ENCODE assay signal across 9 mouse cellular contexts in the genomic region with DNA sequence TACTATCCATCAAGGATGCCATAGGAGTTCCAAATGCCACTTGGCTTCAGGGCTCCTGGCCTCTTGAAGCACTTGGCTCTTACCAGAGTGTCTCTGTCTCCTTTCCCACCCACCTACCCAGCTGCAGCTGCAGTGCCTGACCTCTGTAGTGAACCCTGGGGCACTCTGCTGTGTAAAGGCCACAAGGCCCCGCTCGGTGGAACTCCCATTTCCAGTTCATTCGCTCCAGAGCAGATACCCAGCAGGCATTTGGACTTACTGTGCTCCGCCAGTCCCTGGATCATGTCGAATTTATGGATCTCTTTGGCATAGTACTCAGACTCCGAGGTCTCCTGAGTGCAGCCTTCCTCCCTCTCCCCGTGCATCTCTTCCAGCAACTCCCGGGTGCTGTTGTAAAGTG. TPM values are rescaled to one million over a fixed set of nuclear protein-coding genes. Genes with fewer than 3 reads are reported as not detected.
DNase-seq lines count a peak whose midpoint lies in the region; ATAC-seq and TF ChIP-seq lines count a peak whose summit lies in the region.
"Had no signal": no experiment of that assay in that cellular context is flagged by ENCODE, and none has a peak within 500 bp of the region (broad histone marks: within the 10 kb centered on the region; RNA-seq: fewer than 3 reads in every experiment).

No protein-coding gene starts in this region.

- no peaks in the 10 kb centered on the region for H3K9me3 ChIP-seq in forebrain, embryonic 16.5 days (ENCODE audit: control insufficient read depth, low read length)
- H3K9me3 ChIP-seq in liver, embryonic 11.5 days (ENCODE audit: control insufficient read depth, low read length) = no peaks in the 10 kb centered on the region
- no peaks in the 10 kb centered on the region for H3K9me3 ChIP-seq in stomach, postnatal 0 days (ENCODE audit: control insufficient read depth, low read length)

- no peaks in the 10 kb centered on the region for H3K79me2 ChIP-seq in heart, adult 2 months (replicated peaks; ENCODE audit: control insufficient read depth, insufficient read depth, low read length)

- intact Hi-C loops in heart, adult 2 months (cut with DNase I) = loop anchor here (5.0 kb wide), 2 partner anchors 145 to 330 kb away; a partner anchor contains a TSS

- H3K4me2 ChIP-seq in forebrain, embryonic 16.5 days (ENCODE audit: low read length) = peak overlapping the region; percentile 98
- peak overlapping the region; percentile 82 for H3K4me2 ChIP-seq in liver, embryonic 11.5 days
- peak overlapping the region; percentile 93 for H3K4me2 ChIP-seq in stomach, postnatal 0 days (replicated peaks; ENCODE audit: low read depth)

- DNase-seq in heart, adult 2 months = peak; percentile 21 to 42
- no peak for DNase-seq in heart, postnatal 4 days
- peak; percentile 10 for DNase-seq in brain, embryonic 14.5 days (ENCODE audit: low read depth)
- peak; percentile 37 for DNase-seq in liver, embryonic 11.5 days (ENCODE audit: low spot score)
- no peak for DNase-seq in stomach, postnatal 0 days (ENCODE audit: low spot score)
- DNase-seq in frontal cortex, postnatal 10 days (ENCODE audit: low spot score in 2 of 2) = no peak
- no peak for DNase-seq in ovary, postnatal 14 days (ENCODE audit: low spot score)

- peak overlapping the region; percentile 54 for H3K4me3 ChIP-seq in heart, adult 2 months
- H3K4me3 ChIP-seq in forebrain, embryonic 16.5 days (replicated peaks; ENCODE audit: low read length) = peak overlapping the region; percentile 60
- H3K4me3 ChIP-seq in liver, embryonic 11.5 days (ENCODE audit: low read depth, low read length) = peak overlapping the region; percentile 59
- peak overlapping the region; percentile 54 for H3K4me3 ChIP-seq in stomach, postnatal 0 days (ENCODE audit: low read depth, low read length)

- H3K36me3 ChIP-seq in heart, adult 2 months (ENCODE audit: control insufficient read depth, insufficient read depth, low read length) = no peaks in the 10 kb centered on the region
- no peaks in the 10 kb centered on the region for H3K36me3 ChIP-seq in forebrain, embryonic 16.5 days (ENCODE audit: control insufficient read depth, insufficient read depth)
- no peaks in the 10 kb centered on the region for H3K36me3 ChIP-seq in liver, embryonic 11.5 days (ENCODE audit: control insufficient read depth, insufficient read depth, low read length)
- no peaks in the 10 kb centered on the region for H3K36me3 ChIP-seq in stomach, postnatal 0 days (ENCODE audit: control insufficient read depth, insufficient read depth, low read length)

- H3K4me1 ChIP-seq in heart, adult 2 months (ENCODE audit: control insufficient read depth, insufficient read depth, low read length) = peaks cover 5% of the 10 kb centered on the region
- H3K4me1 ChIP-seq in forebrain, embryonic 16.5 days (replicated peaks; ENCODE audit: control insufficient read depth, insufficient read depth, low read length) = peaks cover 32% of the 10 kb centered on the region
- H3K4me1 ChIP-seq in liver, embryonic 11.5 days (replicated peaks; ENCODE audit: control insufficient read depth, insufficient read depth, low read length) = peaks cover 3% of the 10 kb centered on the region; the same call in 1 of the 2 replicates
- H3K4me1 ChIP-seq in stomach, postnatal 0 days (replicated peaks; ENCODE audit: control insufficient read depth, insufficient read depth) = no peaks in the 10 kb centered on the region; the same call in 1 of the 2 replicates

- WGBS in heart, adult 2 months = 46% methylated on average over 8 of the region's 8 CpGs
- WGBS in forebrain, embryonic 16.5 days = 36% methylated on average over 8 of the region's 8 CpGs
- 51% methylated on average over 8 of the region's 8 CpGs for WGBS in liver, embryonic 11.5 days
- WGBS in stomach, postnatal 0 days = 47% methylated on average over 8 of the region's 8 CpGs

- no peak for TF ChIP-seq POLR2A in heart, adult 2 months (IDR thresholded peaks at IDR 0.05; ENCODE audit: insufficient read depth, low read depth, low read length)
- TF ChIP-seq POLR2A in brain, embryonic 14.5 days (IDR thresholded peaks at IDR 0.05; ENCODE audit: borderline replicate concordance, extremely low read depth, insufficient read depth, insufficient read length, poor library complexity, severe bottlenecking) = no peak

- peak overlapping the region; percentile 96 for H3K27ac ChIP-seq in heart, adult 2 months
- no peak overlapping the region for H3K27ac ChIP-seq in forebrain, embryonic 16.5 days (ENCODE audit: low read length)
- no peak overlapping the region for H3K27ac ChIP-seq in liver, embryonic 11.5 days (ENCODE audit: low read depth, low read length)
- no peak overlapping the region; the same call in 1 of the 2 replicates for H3K27ac ChIP-seq in stomach, postnatal 0 days (replicated peaks)
- H3K27ac ChIP-seq: liver, embryonic 14.5 days had no signal

- ATAC-seq in forebrain, embryonic 16.5 days = no peak
- ATAC-seq in liver, embryonic 11.5 days (replicated peaks; ENCODE audit: low FRiP score) = no peak
- no peak for ATAC-seq in stomach, postnatal 0 days (ENCODE audit: low FRiP score, low TSS enrichment)

- TF ChIP-seq CTCF in heart, adult 2 months (IDR thresholded peaks at IDR 0.05) = no peak
- no peak for TF ChIP-seq CTCF in brain, embryonic 14.5 days (IDR thresholded peaks at IDR 0.05; ENCODE audit: borderline replicate concordance, extremely low read depth, insufficient read depth, insufficient read length)
- TF ChIP-seq CTCF in stomach, postnatal 0 days (IDR thresholded peaks at IDR 0.05; ENCODE audit: low read depth) = no peak

- peak overlapping the region; percentile 43 for H3K9ac ChIP-seq in heart, adult 2 months (ENCODE audit: low read depth, low read length)
- peak overlapping the region; percentile 47; the same call in 1 of the 2 replicates for H3K9ac ChIP-seq in forebrain, embryonic 16.5 days (replicated peaks; ENCODE audit: low read depth, low read length)
- H3K9ac ChIP-seq in liver, embryonic 11.5 days (ENCODE audit: low read depth, low read length) = peak overlapping the region; percentile 40; the same call in 1 of the 2 replicates
- peak overlapping the region; percentile 53; the same call in 1 of the 2 replicates for H3K9ac ChIP-seq in stomach, postnatal 0 days (ENCODE audit: low read length)
- H3K9ac ChIP-seq: liver, embryonic 14.5 days had no signal

- TF ChIP-seq EP300 in heart, adult 2 months (IDR thresholded peaks at IDR 0.05; ENCODE audit: insufficient read depth, low read depth, low read length) = no peak
- TF ChIP-seq EP300 in stomach, postnatal 0 days (optimal IDR thresholded peaks at IDR 0.05) = no peak

- no peaks in the 10 kb centered on the region for H3K27me3 ChIP-seq in heart, adult 2 months (ENCODE audit: control insufficient read depth, insufficient read depth, low read length)
- no peaks in the 10 kb centered on the region for H3K27me3 ChIP-seq in forebrain, embryonic 16.5 days (replicated peaks; ENCODE audit: control insufficient read depth, insufficient read depth, low read length)
- peaks cover 31% of the 10 kb centered on the region for H3K27me3 ChIP-seq in liver, embryonic 11.5 days (replicated peaks; ENCODE audit: control insufficient read depth, insufficient read depth, low read length)
- H3K27me3 ChIP-seq in stomach, postnatal 0 days (ENCODE audit: control insufficient read depth, insufficient read depth, low read length) = no peaks in the 10 kb centered on the region

RNA-seq across cellular contexts. Expression of a gene that starts 1.5 kb away (rescaled TPM):
- 10 to 100 TPM; 15.2 to 15.4 TPM for total RNA-seq in heart, adult 2 months (2021)
- 14.8 and 18.6 TPM in 2 replicates for polyA plus RNA-seq in heart, adult 2 months (2012; rRNA removed)
- total RNA-seq in heart, postnatal 4 days (2021) = 10 to 100 TPM; 18.6 to 19.2 TPM
- polyA plus RNA-seq in brain, embryonic 14.5 days (2012; rRNA removed) = 6.6 and 7.3 TPM in 2 replicates
- 7.2 and 9.1 TPM in 2 replicates for polyA plus RNA-seq in forebrain, embryonic 16.5 days (2015; fragmentation: Nextera tagmentation; extraction: Ambion mirVana)
- polyA plus RNA-seq in liver, embryonic 11.5 days (2014; fragmentation: Nextera tagmentation; extraction: Ambion mirVana) = 12.4 and 14.7 TPM in 2 replicates
- polyA plus RNA-seq in stomach, postnatal 0 days (2015; fragmentation: Nextera tagmentation; extraction: Ambion mirVana) = 9.4 and 9.5 TPM in 2 replicates

RNA-seq across cellular contexts. Expression of a gene that starts 5.0 kb away (rescaled TPM):
- total RNA-seq in heart, adult 2 months (2021) = 10 to 100 TPM; 21.6 to 26.1 TPM
- 31.9 and 39.2 TPM in 2 replicates for polyA plus RNA-seq in heart, adult 2 months (2012; rRNA removed)
- total RNA-seq in heart, postnatal 4 days (2021) = 10 to 100 TPM; 42.8 to 45.3 TPM
- 37.5 and 46.5 TPM in 2 replicates for polyA plus RNA-seq in brain, embryonic 14.5 days (2012; rRNA removed)
- 59.9 and 67.0 TPM in 2 replicates for polyA plus RNA-seq in forebrain, embryonic 16.5 days (2015; fragmentation: Nextera tagmentation; extraction: Ambion mirVana)
- polyA plus RNA-seq in liver, embryonic 11.5 days (2014; fragmentation: Nextera tagmentation; extraction: Ambion mirVana) = 26.3 and 28.1 TPM in 2 replicates
- 48.0 and 49.4 TPM in 2 replicates for polyA plus RNA-seq in stomach, postnatal 0 days (2015; fragmentation: Nextera tagmentation; extraction: Ambion mirVana)

Comparison
In these comparisons a context has a peak if more than half of its experiments do, and no peak if none do; other contexts are left out.
1. DNase-seq: peak in heart, adult 2 months (2 of 2), brain, embryonic 14.5 days (single experiment) and liver, embryonic 11.5 days (single experiment); none in heart, postnatal 4 days (single experiment), stomach, postnatal 0 days (single experiment), frontal cortex, postnatal 10 days (0 of 2) and ovary, postnatal 14 days (single experiment).
2. Peak in every context shown above with its lines, with median percentiles within 50 percentile points of each other: H3K4me3 ChIP-seq, H3K9ac ChIP-seq and H3K4me2 ChIP-seq.